Mouse (Mus musculus): Measurements from ENCODE around the gene Cphx1. TPM values are rescaled to one million over a fixed set of nuclear protein-coding genes. Genes with fewer than 3 reads are reported as not detected.
"Not testable (repeated sequence)": the region's sequence is repeated elsewhere in the genome, so short reads cannot be mapped to it uniquely, and the experiment has no call there.

Gene Cphx1
- total RNA-seq (2021): not detected in 2 replicates
- long read RNA-seq: 0 reads

GRCm38 (mm10) chr14:25938004-25938403 is at the start of gene Cphx1:
Cphx1 (plus strand) TSS chr14:25938304.
- not testable (repeated sequence) for DNase-seq

DNA sequence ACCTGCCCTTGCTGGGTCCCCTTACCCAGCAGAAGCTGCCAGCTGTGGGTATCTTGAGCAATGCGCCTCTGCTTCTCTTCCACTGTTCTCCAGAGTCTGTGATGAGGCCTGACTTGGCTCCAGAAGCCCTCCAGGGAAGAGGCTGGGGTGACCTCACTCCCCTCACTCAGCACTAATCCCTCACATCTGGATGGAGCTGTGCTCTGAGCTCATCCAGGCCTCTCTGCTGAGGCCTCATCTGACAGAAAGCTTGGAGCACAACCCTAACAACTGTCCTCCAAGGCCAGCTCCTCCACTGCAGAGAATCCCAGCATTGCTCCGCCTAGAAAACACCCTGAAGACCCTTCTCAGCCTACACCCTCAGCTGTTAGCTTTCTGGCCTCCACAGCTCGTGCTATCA is 43.5 kb upstream of the Cphx1 start:
- DNase-seq: not testable (repeated sequence)

GRCm38 (mm10) chr14:25895686-25896085 is 42.4 kb upstream of the Cphx1 start:
- not testable (repeated sequence) for DNase-seq

DNA sequence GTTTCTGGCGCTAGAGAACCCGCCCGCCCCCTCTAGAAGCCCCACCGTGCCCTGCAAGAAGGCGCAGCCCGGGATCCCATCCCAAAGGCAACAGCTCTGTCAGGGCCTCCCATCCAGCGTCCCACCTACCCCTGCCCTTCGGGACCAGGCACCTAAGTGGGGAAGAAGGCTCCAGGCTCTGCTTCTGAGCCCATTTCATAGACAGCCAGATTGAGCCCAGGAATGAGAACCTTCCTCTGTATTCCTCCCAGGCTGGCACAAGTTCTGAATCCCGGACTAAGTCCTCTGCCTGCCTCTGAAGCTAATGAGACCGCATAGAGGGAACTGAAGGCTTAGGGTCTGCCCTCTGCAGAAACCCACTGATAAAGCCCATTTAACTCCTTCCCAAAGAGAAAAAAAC is 35.1 kb upstream of the Cphx1 start, which contains the start of gene Plac9a:
TSS of gene Plac9a (minus strand) at position 101 of the 400 bp plus-strand sequence.
- DNase-seq: not testable (repeated sequence)

DNA sequence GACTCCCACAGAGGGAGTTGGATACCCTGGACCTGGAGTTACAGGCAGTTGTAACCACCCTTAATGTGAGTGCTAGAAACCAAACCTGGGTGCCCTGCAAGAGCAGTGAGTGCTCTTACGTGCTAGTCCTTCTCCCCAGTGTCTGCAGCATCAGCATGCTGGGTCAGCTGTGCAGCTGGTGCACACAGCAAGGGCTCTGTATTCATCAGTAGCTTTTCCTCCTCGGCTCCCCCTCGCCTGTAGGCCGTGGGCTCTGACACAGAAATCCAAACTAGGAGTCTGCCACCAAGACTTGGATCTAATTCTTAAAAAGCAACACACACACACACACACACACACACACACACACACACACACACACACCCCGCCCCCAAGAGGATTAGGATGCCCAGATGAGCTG is 32.9 kb upstream of the Cphx1 start:
- not testable (repeated sequence) for DNase-seq

DNA sequence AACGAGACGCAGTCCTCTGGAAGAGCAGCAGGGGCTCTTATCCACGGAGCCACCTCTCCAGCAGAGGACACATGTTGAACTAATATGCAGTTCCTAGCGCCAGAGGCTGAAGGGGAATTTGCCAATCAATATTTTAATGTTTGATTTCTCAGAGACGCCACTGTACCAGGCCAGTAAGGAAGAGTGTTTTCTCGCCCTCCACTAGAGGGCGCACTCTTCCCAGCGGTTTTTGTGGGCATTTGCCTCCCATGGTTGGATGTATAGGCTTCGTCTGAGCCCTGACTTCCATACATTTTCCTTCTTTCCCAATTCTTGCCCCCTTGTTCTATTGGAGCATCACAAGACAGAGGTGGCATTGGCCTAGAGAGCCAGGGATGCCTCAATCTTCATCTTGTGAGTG is 30.8 kb upstream of the Cphx1 start:
- DNase-seq: not testable (repeated sequence)

- not testable (repeated sequence) for DNase-seq
Measured at GRCm38 (mm10) chr14:25908976-25909375, 29.1 kb upstream of the Cphx1 start.

DNA sequence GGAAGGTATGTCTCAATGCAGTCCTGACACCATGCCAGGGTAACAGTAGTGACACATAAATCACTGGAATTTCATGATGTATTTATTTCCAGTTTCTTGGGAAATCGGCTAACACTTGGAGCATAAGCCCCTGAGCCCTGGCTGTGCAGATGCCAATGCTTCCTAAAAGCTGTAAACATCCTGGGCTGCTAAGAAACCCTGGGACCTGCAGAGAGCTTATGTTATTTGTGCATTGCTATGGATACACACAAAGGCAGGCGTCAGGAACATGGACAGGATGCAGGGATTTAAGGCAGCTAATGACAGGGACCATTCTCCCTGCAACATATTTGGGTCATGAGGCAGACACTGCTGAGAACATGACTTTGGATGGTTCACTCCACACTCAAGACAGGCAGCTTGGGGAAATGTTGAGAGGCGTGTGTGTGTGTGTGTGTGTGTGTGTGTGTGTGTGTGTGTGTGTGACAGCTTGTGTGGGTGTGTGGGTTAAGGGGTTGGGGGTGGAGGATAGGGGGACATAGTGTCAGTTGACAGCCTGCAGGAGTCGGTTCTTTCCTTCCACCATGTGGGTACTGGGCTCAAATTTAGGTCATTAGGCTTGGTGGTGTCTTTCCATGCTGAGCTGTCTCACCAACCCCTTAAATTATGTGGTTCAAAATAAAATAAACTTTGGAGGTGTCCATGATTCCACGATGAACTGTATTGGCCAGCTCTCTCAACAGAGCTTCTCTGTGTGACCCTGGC is 19.5 kb upstream of the Cphx1 start:
- not testable (repeated sequence) for DNase-seq

GRCm38 (mm10) chr14:25926814-25927561 is 11.1 kb upstream of the Cphx1 start:
- not testable (repeated sequence) for DNase-seq

DNA sequence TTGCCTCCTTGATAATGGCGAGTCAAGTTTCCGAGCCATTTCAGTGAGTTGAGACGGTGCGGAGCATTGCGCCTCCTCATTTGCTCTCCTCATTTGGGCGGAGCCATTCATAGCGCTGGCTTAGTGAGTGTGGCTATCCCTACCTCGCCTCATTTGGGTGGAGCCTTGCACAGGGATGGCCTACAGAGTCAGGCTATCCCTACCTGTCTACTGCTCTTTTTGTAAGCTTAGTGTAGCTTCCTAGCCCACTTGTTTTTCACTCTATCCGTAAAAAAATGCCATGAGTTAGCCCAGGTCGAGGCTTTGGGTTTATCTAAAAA is 10.6 kb upstream of the Cphx1 start, which contains the start of gene Tmem254a:
TSS of gene Tmem254a (minus strand) at position 111 of the 320 bp plus-strand sequence.
- DNase-seq: not testable (repeated sequence)

DNA sequence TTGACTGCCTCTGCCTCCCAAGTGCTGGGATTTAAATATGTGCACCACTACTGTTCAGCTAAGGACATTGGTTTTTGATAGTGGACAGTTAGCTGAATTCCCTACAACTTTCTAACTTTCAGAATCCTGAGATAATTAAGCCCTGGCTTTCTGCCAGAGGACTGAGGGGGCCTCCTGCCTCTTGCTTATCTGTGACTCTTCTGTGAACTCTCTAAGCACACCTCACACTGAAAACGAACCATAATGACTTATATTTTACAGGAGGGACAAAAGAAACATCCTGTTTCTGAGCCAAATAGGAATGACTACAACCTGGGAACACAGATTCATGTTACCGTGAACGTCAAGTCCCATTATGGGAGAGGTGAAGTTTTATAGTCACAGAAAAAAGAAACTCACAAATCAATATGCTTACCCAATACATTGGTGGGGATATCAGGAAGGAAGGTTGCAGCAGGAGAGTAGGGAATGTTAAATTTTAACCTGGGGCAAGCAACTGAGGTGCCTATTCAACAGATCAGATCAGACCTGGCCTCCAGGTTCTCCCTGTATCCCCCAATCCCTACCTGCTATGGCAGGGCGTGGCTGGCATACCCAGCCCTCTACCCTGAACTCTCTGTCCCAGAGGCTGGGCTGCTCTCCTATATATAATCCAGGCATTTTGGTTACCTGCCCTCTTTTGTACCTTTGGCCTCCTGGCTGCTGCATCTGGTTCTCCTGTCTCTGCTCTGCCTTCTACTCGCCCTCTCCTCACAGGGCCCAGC is 1.1 kb upstream of the Cphx1 start:
- DNase-seq: not testable (repeated sequence)

- not testable (repeated sequence) for DNase-seq
Measured at GRCm38 (mm10) chr14:25957861-25958260, 19.8 kb downstream of the Cphx1 start.

- DNase-seq: not testable (repeated sequence)
Measured at GRCm38 (mm10) chr14:25978371-25979241, 40.5 kb downstream of the Cphx1 start, which contains the start of gene Duxbl1. Duxbl1 (plus strand) TSS chr14:25978577.

DNA sequence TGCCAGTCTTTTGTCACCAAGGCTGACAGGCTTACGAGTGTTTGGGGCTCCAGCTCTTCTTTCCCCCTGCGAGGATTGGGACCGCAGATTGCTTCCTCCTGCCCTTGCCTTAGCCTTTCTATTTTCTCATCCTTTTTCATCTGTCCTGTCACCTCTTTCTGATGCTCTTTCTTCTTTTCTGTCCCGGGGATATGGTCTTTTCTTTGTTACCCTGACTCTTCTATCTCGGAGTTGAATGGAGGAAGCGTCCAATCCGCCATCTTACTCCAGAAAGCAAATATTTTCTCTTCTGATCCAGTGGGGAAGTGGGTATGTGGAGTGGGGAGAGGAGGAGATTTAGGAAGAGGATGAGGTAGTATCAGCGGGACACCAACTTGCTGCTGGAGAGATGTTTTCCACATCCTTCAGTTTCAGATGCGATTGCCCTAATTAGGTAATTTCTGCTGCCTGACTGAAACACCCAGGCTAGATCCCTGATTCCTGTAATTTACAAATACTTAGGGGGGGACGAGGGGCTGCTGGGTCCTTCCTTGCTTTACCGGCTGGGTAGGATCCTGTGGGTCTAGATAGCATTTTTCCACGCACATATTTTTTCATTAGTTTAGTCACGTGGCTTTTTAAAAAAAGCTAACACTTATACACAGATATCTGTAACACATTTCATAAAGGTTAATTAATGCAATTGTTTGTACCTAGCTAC is 41.3 kb downstream of the Cphx1 start:
- not testable (repeated sequence) for DNase-seq

- DNase-seq: peak; percentile 2
Measured at GRCm38 (mm10) chr14:25981880-25982279, 43.8 kb downstream of the Cphx1 start.

Other genes starting within 250 kb of the Cphx1 start
- gene Ppif, start 244.2 kb upstream of the Cphx1 start, total RNA-seq (2021): 29.4 and 35.9 TPM in 2 replicates
- gene Zcchc24, start 169.3 kb upstream of the Cphx1 start, total RNA-seq (2021): 16.2 and 18.4 TPM in 2 replicates
- gene Anxa11, start 96.1 kb upstream of the Cphx1 start, total RNA-seq (2021): 70.1 and 72.0 TPM in 2 replicates
- gene Plac9a, start 35.2 kb upstream of the Cphx1 start, total RNA-seq (2021): 1.3 and 2.8 TPM in 2 replicates
- gene Tmem254a, start 10.6 kb upstream of the Cphx1 start, total RNA-seq (2021): 1.7 and 3.2 TPM in 2 replicates
- gene Duxbl1, start 40.3 kb downstream of the Cphx1 start, total RNA-seq (2021): 0.15 and 0.81 TPM in 2 replicates
- 6.6 and 6.7 TPM in 2 replicates for gene Gm9780, start 104.4 kb downstream of the Cphx1 start, total RNA-seq (2021)
- 3.7 and 21.0 TPM in 2 replicates for gene Tmem254c, start 129.1 kb downstream of the Cphx1 start, total RNA-seq (2021)
- not detected in 2 replicates for gene Cphx2, start 143.2 kb downstream of the Cphx1 start, total RNA-seq (2021)
- not detected in 2 replicates for gene Cphx3, start 144.0 kb downstream of the Cphx1 start, total RNA-seq (2021)
- gene Duxbl2, start 180.0 kb downstream of the Cphx1 start, total RNA-seq (2021): not detected in 2 replicates
- 21.1 and 31.2 TPM in 2 replicates for gene Plac9b, start 244.2 kb downstream of the Cphx1 start, total RNA-seq (2021)

Measured in adrenal gland, postnatal 25 days (tissue).